Mouse (Mus musculus) frontal cortex, adult 2 months (tissue): Measurements from ENCODE around the gene Jund. TPM values are rescaled to one million over a fixed set of nuclear protein-coding genes. Genes with fewer than 3 reads are reported as not detected.
A peak's percentile ranks its signal among the peaks of the same experiment; 100 is the strongest.

ENCODE experiments used
- DNase-seq, 2 experiments: peaks; one replicate each; pipeline ENCODE4 v3.0.0; 2022; ENCODE audit warnings: low spot score in 1 of 2; ENCODE audit errors: extremely low spot score in 1 of 2
- polyA plus RNA-seq: library from polyadenylated mRNA; depleted of rRNA; stranded (reverse); fragments of >200 nt; gene quantifications from 2 replicates; pipeline ENCODE4 v1.2.3, GENCODE M21; 2012

Gene Jund
- polyA plus RNA-seq, 1 experiment, result 226 TPM

GRCm38 (mm10) chr8:70697366-70698250, 1.1 kb upstream of the Jund start:
- no peak for DNase-seq

- no peak for DNase-seq
These were observed 526 bp downstream of the Jund start for GRCm38 (mm10) chr8:70699116-70699833.

DNA sequence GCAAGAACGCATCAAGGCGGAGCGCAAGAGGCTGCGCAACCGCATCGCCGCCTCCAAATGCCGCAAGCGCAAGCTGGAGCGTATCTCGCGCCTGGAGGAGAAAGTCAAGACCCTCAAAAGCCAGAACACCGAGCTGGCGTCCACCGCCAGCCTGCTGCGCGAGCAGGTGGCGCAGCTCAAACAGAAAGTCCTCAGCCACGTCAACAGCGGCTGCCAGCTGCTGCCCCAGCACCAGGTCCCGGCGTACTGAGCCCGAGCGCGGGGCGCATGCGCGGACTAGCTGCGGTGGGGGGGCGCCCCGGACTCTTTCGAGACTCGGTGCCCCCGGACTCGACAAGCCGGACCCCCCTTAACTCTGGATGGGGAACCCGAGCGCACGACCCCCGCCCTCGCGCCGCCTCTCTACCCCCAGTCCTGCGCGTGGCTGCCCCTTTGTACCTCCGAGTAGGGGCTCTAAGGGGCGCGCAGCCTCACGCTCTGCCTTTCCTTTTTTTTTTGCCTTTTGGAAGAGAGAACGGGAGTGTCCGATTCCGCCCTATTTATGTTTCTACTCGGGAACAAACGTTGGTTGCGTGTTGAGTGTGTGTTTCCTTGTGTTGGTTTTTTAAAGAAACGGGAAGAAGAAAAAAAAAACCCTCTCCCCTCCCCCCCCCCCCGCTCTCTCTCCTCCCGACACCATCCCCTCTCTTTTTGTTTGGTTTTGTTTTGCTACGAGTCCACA, 1.2 kb downstream of the Jund start:
- peak in 1 of 2 experiments; percentile 78 for DNase-seq

- DNase-seq, result peak; percentile 77 to 90
These were observed 1.8 kb downstream of the Jund start for GRCm38 (mm10) chr8:70700555-70700922.

- DNase-seq, result no peak
These were observed 2.6 kb downstream of the Jund start for GRCm38 (mm10) chr8:70701048-70701981.

DNA sequence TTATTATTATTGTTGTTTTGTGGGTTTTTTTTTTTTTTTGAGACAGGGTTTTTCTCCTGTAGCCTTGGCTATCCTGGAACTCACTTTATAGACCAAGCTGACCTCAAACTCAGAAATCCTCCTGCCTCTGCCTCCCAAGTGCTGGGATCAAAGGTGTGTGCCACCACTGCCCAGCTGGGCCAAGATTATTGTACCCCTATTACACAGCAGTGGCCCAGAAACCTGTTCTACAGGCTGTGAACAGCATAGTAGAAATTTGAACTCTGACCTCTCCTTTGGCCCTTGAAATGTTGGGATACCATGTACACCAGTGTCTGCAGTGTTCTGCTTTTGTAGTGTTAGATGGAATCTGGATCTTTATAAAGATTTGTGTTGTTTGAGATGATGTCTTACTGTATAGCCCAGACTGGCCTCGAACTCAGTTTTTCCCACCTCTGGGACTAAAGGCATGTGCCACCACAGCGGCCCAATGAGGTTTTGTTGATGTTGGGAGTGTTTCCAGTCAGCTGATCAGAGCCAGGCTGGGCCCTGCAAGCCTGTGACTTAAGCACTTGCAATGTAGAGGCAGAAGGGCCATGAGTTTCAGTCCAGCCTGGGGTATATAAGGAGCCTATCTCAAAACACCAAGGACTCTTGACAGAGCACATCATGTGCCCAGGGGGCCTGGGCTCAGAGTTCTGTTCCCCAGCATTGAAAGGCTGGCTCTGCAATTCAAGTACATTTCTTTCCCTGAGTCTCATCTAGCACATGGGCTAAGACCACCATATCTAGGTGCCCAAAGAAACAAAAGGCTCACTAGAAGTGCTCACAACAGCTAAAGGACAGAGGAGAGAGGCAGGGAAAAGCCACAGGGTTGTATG, 3.5 kb downstream of the Jund start:
- no peak for DNase-seq

DNA sequence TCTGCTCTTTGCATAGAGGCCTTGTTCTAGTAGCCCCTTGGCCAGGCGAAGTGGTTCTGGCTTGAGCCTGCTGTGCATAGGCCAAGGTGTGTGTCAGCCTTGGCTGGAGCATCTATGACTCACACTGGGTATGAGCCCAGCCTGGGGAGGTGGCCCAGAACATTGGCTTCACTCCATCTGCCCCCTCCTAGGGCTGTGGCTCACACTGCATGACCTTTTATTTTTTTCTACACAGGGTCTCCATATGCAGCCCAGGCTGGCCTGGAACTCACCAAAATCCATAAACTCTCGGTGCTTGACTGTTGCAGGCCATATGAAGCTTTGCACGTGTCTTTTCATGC, 4.1 kb downstream of the Jund start:
- DNase-seq, result no peak

DNA sequence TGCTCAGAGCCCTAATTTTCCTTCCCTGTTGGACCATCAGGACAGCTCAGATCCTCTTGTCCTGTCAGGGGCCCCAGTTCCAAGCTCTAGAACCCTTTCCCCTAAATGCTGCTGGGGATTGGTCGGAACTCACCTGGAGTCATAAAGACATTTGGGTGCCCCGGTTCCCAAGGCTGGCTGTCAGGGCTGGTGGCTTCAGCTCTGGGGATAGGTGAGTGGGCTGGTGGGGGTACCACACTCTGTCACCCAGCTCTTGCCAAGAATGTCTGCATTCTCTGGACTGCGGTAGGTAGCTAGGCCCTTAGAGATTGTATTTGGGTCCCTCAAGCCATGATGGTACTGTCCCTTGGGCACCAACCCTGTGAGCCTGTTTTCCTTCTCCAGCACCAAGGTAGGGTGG, 4.5 kb downstream of the Jund start, which contains the start of gene Iqcn:
TSS of gene Iqcn (plus strand) at position 171 of the 400 bp plus-strand sequence.
- no peak for DNase-seq

- no peak for DNase-seq
These were observed 9.5 kb downstream of the Jund start for GRCm38 (mm10) chr8:70708281-70708680.

DNA sequence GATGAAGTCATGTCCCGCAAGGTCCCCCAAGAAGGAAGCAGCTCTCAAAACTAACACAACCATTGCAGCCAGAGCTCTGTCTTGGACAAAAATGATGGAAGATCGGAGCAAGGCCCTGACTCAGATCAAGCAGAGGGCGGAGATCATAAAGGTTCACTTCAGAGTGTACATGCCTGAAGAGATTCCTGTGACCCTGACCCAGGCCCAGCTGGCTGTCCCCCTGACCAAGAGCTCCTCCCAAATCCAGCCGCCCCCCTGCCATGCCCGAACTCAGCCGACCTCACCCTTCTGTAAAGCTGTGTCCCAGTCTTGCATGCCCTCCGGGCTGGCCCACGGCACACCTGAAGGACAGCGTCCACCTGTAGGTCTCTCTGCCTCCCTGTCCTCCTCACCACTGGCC, 11.0 kb downstream of the Jund start:
- DNase-seq, result no peak

- DNase-seq, result no peak
These were observed 11.5 kb downstream of the Jund start for GRCm38 (mm10) chr8:70710296-70710695.

GRCm38 (mm10) chr8:70711041-70711440, 12.3 kb downstream of the Jund start:
- no peak for DNase-seq

DNA sequence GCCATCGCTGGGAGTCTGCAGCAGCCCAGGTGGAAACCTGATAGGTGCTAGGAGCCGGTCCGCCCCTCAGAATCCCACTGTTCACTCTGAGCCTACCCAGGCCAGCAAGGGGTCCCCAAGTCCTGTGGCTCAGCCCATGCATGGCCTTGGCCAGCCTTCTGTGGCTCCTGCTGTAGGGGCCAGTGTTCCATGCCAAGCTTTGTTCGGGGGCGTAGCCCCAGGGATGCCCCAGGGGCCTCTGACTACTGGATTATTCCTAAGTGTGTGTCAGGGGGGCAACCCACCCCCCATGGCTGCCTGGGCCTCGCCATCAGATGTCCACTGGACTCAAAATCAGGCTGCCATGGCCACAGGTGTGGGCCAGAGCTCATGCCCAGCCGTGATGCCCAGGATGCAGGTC, 15.2 kb downstream of the Jund start:
- no peak for DNase-seq

- no peak for DNase-seq
These were observed 16.3 kb downstream of the Jund start for GRCm38 (mm10) chr8:70715086-70715485.

DNA sequence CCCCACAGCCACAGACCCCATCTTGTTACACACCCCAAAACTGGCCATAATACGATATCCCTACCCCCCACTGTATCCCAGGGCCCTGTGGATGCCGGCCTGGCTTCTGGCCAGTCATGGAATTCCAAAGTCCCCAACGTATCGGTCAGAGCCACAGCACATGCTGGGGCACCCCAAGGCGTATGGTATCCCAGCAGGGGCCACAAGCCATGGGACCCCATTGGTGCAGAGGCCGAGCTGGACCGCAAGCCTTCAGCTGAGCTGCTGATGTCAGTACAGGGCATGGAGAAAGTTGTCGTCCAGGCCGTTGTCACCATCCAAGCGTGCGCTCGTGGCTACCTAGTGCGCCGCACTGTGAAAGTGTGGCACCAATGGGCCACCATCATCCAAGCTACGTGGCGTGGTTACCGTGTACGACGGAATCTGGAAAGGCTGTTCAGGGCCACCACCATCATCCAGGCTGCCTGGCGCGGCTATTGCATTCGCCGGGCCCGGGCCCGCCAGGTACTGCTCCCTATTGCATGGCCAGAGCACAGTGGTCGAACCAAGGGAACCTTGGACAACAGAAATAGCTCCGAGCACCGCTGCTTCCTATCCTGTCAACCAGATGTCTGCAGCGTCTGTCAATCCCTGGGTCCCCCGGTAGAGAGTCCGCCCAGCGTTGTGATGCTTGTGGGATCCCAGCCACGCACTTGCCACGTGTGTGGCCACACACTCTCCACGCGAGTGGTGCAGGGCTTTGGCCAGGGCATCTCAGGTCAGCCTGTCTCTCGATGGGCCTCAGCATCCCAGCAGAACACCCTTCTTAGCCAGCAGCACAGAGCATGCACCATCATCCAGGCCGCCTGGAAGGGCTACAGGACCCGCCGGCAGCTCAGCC, 18.0 kb downstream of the Jund start:
- DNase-seq, result no peak

GRCm38 (mm10) chr8:70718297-70718696, 19.5 kb downstream of the Jund start, which contains the start of gene Gm3336:
Gene Gm3336 (plus strand): TSS chr8:70718543.
- DNase-seq, result peak in 1 of 2 experiments; percentile 74

- no peak for DNase-seq
These were observed 21.1 kb downstream of the Jund start for GRCm38 (mm10) chr8:70719796-70720270.

DNA sequence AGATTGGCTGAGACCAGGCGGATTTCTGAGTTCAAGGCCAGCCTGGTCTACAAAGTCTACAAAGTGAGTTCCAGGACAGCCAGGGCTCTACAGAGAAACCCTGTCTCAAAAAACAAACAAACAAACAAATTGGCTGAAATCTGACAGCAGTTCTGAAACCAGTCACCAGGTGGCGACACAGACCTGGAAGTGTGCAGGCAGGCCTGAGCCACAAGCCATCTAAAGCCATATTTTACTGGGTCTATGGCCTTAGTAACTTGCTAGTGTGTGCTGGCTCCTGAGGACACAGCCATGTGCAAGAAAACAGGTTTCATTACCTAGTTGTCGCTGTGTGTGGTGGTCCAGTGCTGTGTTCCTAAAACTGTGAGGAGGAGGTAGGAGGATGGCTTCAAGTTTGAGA, 22.0 kb downstream of the Jund start:
- DNase-seq, result peak in 1 of 2 experiments; percentile 87
